Mouse (Mus musculus) E14TG2a.4 (cell line): ENCODE data around the gene Tmem184b.

Source experiments
- CTCF ChIP-seq: conservative IDR thresholded peaks from 2 replicates; pipeline ENCODE4 v1.5.1; 2014; ENCODE audit warnings: low read length
- NANOG ChIP-seq: IDR thresholded peaks from 2 replicates; pipeline ENCODE4 v1.6.1; 2014; ENCODE audit warnings: borderline replicate concordance, low read length, mixed read lengths
- POU5F1 ChIP-seq: IDR thresholded peaks from 2 replicates; pipeline ENCODE4 v1.6.1; 2014; ENCODE audit warnings: low read length, borderline replicate concordance

GRCm38 (mm10) chr15:79448041-79448440 is 44.7 kb upstream of the Tmem184b start:
- TF ChIP-seq CTCF (no peak), NANOG (peak; percentile 79), POU5F1 (no peak)
